Mouse (Mus musculus) thymus, adult 2 months (tissue): ENCODE results near the gene Ldlrad2. TPM values are rescaled to one million over a fixed set of nuclear protein-coding genes. Genes with fewer than 3 reads are reported as not detected.
A peak's percentile ranks its signal among the peaks of the same experiment; 100 is the strongest.

ENCODE experiments used
- DNase-seq: peaks from one replicate; pipeline ENCODE4 v3.0.0; 2021
- H3K27ac ChIP-seq: fragments of 200-500 bp; 2 replicates; pipeline ENCODE4 v1.5.1; 2012; ENCODE audit warnings: low read length, control low read depth; ENCODE audit not compliant: control insufficient read depth, insufficient read depth
- H3K27me3 ChIP-seq: fragments of 200-500 bp; 2 replicates; pipeline ENCODE4 v1.6.1; 2012; ENCODE audit warnings: mild to moderate bottlenecking, low read length, moderate library complexity, mixed read lengths; ENCODE audit not compliant: control insufficient read depth, insufficient read depth
- H3K36me3 ChIP-seq: fragments of 200-500 bp; 2 replicates; pipeline ENCODE4 v1.6.1; 2012; ENCODE audit warnings: mild to moderate bottlenecking, low read length, moderate library complexity; ENCODE audit not compliant: control insufficient read depth, insufficient read depth
- H3K4me1 ChIP-seq: fragments of 200-500 bp; replicated peaks from 2 replicates; pipeline ENCODE4 v1.6.1; 2012; ENCODE audit warnings: low read length; ENCODE audit not compliant: control insufficient read depth, insufficient read depth
- H3K4me3 ChIP-seq: fragments of 200-500 bp; 2 replicates; pipeline ENCODE4 v1.5.1; 2012; ENCODE audit warnings: mild to moderate bottlenecking, low read length, control low read depth, moderate library complexity; ENCODE audit not compliant: control insufficient read depth, insufficient read depth
- CTCF ChIP-seq: fragments of 200-500 bp; IDR thresholded peaks from 2 replicates; pipeline ENCODE4 v1.5.1; 2012; ENCODE audit warnings: mild to moderate bottlenecking, control low read depth, low read length, moderate library complexity, borderline replicate concordance; ENCODE audit not compliant: control insufficient read depth, poor library complexity, insufficient read depth; ENCODE audit errors: extremely low read depth
- POLR2A ChIP-seq: fragments of 200-500 bp; IDR thresholded peaks from 2 replicates; pipeline ENCODE4 v1.6.1; 2012; ENCODE audit warnings: mild to moderate bottlenecking, low read length, control low read depth, moderate library complexity; ENCODE audit not compliant: control insufficient read depth, poor library complexity, insufficient read depth; ENCODE audit errors: extremely low read depth
- WGBS: fragments of 180-500 bp; shearing (Covaris S2); methylation state at CpG from one replicate; pipeline ENCODE4 v1.1.7; 2018; 5-methylcytosine and 5-hydroxymethylcytosine counted together
- polyA plus RNA-seq: library from polyadenylated mRNA; depleted of rRNA; stranded (reverse); fragments of >200 nt; gene quantifications from 2 replicates; pipeline ENCODE4 v1.2.3, GENCODE M21; 2012

Ldlrad2 gene
- polyA plus RNA-seq, 1 experiment = not detected

- no peaks in the 10 kb centered on the region for H3K27me3 ChIP-seq
- H3K27ac ChIP-seq = no peak overlapping the region
- 98% methylated on average over 12 of the region's 12 CpGs for WGBS
- no peaks in the 10 kb centered on the region for H3K36me3 ChIP-seq
- no peak for DNase-seq
- TF ChIP-seq POLR2A = no peak
- no peak for TF ChIP-seq CTCF
- H3K4me1 ChIP-seq = no peaks in the 10 kb centered on the region
- H3K4me3 ChIP-seq = no peak overlapping the region
Observed at GRCm38 (mm10) chr4:137577486-137577885, 3.1 kb upstream of the Ldlrad2 start.

GRCm38 (mm10) chr4:137569873-137570272, 4.5 kb downstream of the Ldlrad2 start:
- Histone ChIP-seq H3K36me3 (no peaks in the 10 kb centered on the region), H3K27me3 (no peaks in the 10 kb centered on the region), H3K4me1 (no peaks in the 10 kb centered on the region), H3K27ac (no peak overlapping the region), H3K4me3 (no peak overlapping the region)
- TF ChIP-seq CTCF (no peak), POLR2A (no peak)
- WGBS = 86% methylated on average over 9 of the region's 9 CpGs
- no peak for DNase-seq

GRCm38 (mm10) chr4:137556673-137557210, 17.6 kb downstream of the Ldlrad2 start:
- no peak for TF ChIP-seq CTCF
- no peak for TF ChIP-seq POLR2A
- WGBS = 93% methylated on average over 16 of the region's 16 CpGs
- no peak overlapping the region for H3K4me3 ChIP-seq
- H3K36me3 ChIP-seq = no peaks in the 10 kb centered on the region
- no peak for DNase-seq
- H3K4me1 ChIP-seq = no peaks in the 10 kb centered on the region
- no peaks in the 10 kb centered on the region for H3K27me3 ChIP-seq
- no peak overlapping the region for H3K27ac ChIP-seq

- 94% methylated on average over 17 of the region's 17 CpGs for WGBS
- Histone ChIP-seq H3K36me3 (no peaks in the 10 kb centered on the region), H3K4me1 (no peaks in the 10 kb centered on the region), H3K27ac (no peak overlapping the region), H3K4me3 (no peak overlapping the region), H3K27me3 (no peaks in the 10 kb centered on the region)
- DNase-seq = no peak
- no peak for TF ChIP-seq CTCF
- TF ChIP-seq POLR2A = no peak
Observed at GRCm38 (mm10) chr4:137553466-137553865, 20.9 kb downstream of the Ldlrad2 start.

- DNase-seq = peak; percentile 13
Observed at GRCm38 (mm10) chr4:137546003-137546525, 28.3 kb downstream of the Ldlrad2 start.

GRCm38 (mm10) chr4:137545568-137545967, 28.8 kb downstream of the Ldlrad2 start:
- DNase-seq = no peak
- no peaks in the 10 kb centered on the region for H3K27me3 ChIP-seq
- 95% methylated on average over 9 of the region's 9 CpGs for WGBS
- H3K4me1 ChIP-seq = no peaks in the 10 kb centered on the region
- no peak overlapping the region for H3K4me3 ChIP-seq
- TF ChIP-seq CTCF (no peak), POLR2A (no peak)
- H3K27ac ChIP-seq = no peak overlapping the region
- no peaks in the 10 kb centered on the region for H3K36me3 ChIP-seq

More at GRCm38 (mm10) chr4:137546003-137546525, 28.3 kb downstream of the Ldlrad2 start:
- Histone ChIP-seq H3K27ac (no peak overlapping the region), H3K4me1 (no peaks in the 10 kb centered on the region), H3K27me3 (no peaks in the 10 kb centered on the region), H3K36me3 (no peaks in the 10 kb centered on the region), H3K4me3 (no peak overlapping the region)
- 0 out of 2 replicates have a peak, but pooled peaks have one; percentile 38 for TF ChIP-seq CTCF
- TF ChIP-seq POLR2A = no peak
- 71% methylated on average over 5 of the region's 5 CpGs for whole genome bisulfite sequencing
